Mouse (Mus musculus): ENCODE results near the gene Klhdc3. TPM values are rescaled to one million over a fixed set of nuclear protein-coding genes. Genes with fewer than 3 reads are reported as not detected.

The Klhdc3 gene
- polyA plus RNA-seq, 1 experiment = 99.3 TPM

GRCm38 (mm10) chr17:46685913-46686312 is 5.2 kb upstream of the Klhdc3 start:
- H3K27ac ChIP-seq (ENCODE audit: insufficient read depth, low read depth, low read length) = no peak overlapping the region

GRCm38 (mm10) chr17:46682654-46683389 is 2.1 kb upstream of the Klhdc3 start:
- H3K27ac ChIP-seq (ENCODE audit: insufficient read depth, low read depth, low read length) = no peak overlapping the region
- WGBS = 73% methylated on average over 16 of the region's 16 CpGs
- H3K4me3 ChIP-seq (ENCODE audit: low read depth, low read length) = no peak overlapping the region
- no peak for TF ChIP-seq CTCF (IDR thresholded peaks at IDR 0.05; ENCODE audit: extremely low read depth, insufficient read length, insufficient replicate concordance, low read depth, low read length)
- no peak for TF ChIP-seq POLR2A (IDR thresholded peaks at IDR 0.05; ENCODE audit: low read depth, low read length)
- H3K36me3 ChIP-seq (ENCODE audit: control insufficient read depth, insufficient read depth, low read length) = peaks cover 46% of the 10 kb centered on the region
- peaks cover 13% of the 10 kb centered on the region for H3K4me1 ChIP-seq (ENCODE audit: control insufficient read depth, insufficient read depth, insufficient read length, low read length)
- no peaks in the 10 kb centered on the region for H3K27me3 ChIP-seq (ENCODE audit: control insufficient read depth, insufficient read depth, low read length)

More at GRCm38 (mm10) chr17:46685913-46686312, 5.2 kb upstream of the Klhdc3 start:
- H3K27me3 ChIP-seq (ENCODE audit: control insufficient read depth, insufficient read depth, low read length) = no peaks in the 10 kb centered on the region
- TF ChIP-seq POLR2A (IDR thresholded peaks at IDR 0.05; ENCODE audit: low read depth, low read length) (no peak), CTCF (IDR thresholded peaks at IDR 0.05; ENCODE audit: extremely low read depth, insufficient read length, insufficient replicate concordance, low read depth, low read length) (no peak)
- H3K4me3 ChIP-seq (ENCODE audit: low read depth, low read length) = no peak overlapping the region
- WGBS = 85% methylated on average over 6 of the region's 6 CpGs
- peaks cover 5% of the 10 kb centered on the region; the same call in 1 of the 2 replicates for H3K4me1 ChIP-seq (ENCODE audit: control insufficient read depth, insufficient read depth, insufficient read length, low read length)
- peaks cover 53% of the 10 kb centered on the region for H3K36me3 ChIP-seq (ENCODE audit: control insufficient read depth, insufficient read depth, low read length)

- 28% methylated on average over 12 of the region's 12 CpGs for WGBS
- peak overlapping the region; percentile 7; the same call in 1 of the 2 replicates for H3K27ac ChIP-seq (ENCODE audit: insufficient read depth, low read depth, low read length)
Observed at GRCm38 (mm10) chr17:46681466-46682118, 878 bp upstream of the Klhdc3 start.

GRCm38 (mm10) chr17:46679843-46680759 is 613 bp downstream of the Klhdc3 start:
- TF ChIP-seq POLR2A (IDR thresholded peaks at IDR 0.05; ENCODE audit: low read depth, low read length) = no peak
- TF ChIP-seq CTCF (IDR thresholded peaks at IDR 0.05; ENCODE audit: extremely low read depth, insufficient read length, insufficient replicate concordance, low read depth, low read length) = peak; percentile 7; the same call in 1 of the 2 replicates

More at GRCm38 (mm10) chr17:46681466-46682118, 878 bp upstream of the Klhdc3 start:
- H3K4me1 ChIP-seq (ENCODE audit: control insufficient read depth, insufficient read depth, insufficient read length, low read length) = peaks cover 13% of the 10 kb centered on the region
- no peaks in the 10 kb centered on the region for H3K27me3 ChIP-seq (ENCODE audit: control insufficient read depth, insufficient read depth, low read length)
- H3K36me3 ChIP-seq (ENCODE audit: control insufficient read depth, insufficient read depth, low read length) = peaks cover 46% of the 10 kb centered on the region
- TF ChIP-seq CTCF (IDR thresholded peaks at IDR 0.05; ENCODE audit: extremely low read depth, insufficient read length, insufficient replicate concordance, low read depth, low read length) (no peak), POLR2A (IDR thresholded peaks at IDR 0.05; ENCODE audit: low read depth, low read length) (no peak)
- peak overlapping the region; percentile 78 for H3K4me3 ChIP-seq (ENCODE audit: low read depth, low read length)

GRCm38 (mm10) chr17:46678911-46679310 is 1.8 kb downstream of the Klhdc3 start:
- Histone ChIP-seq H3K27me3 (ENCODE audit: control insufficient read depth, insufficient read depth, low read length) (no peaks in the 10 kb centered on the region), H3K27ac (ENCODE audit: insufficient read depth, low read depth, low read length) (no peak overlapping the region), H3K4me1 (ENCODE audit: control insufficient read depth, insufficient read depth, insufficient read length, low read length) (peaks cover 18% of the 10 kb centered on the region), H3K36me3 (ENCODE audit: control insufficient read depth, insufficient read depth, low read length) (peaks cover 31% of the 10 kb centered on the region), H3K4me3 (ENCODE audit: low read depth, low read length) (no peak overlapping the region)
- no peak for TF ChIP-seq CTCF (IDR thresholded peaks at IDR 0.05; ENCODE audit: extremely low read depth, insufficient read length, insufficient replicate concordance, low read depth, low read length)
- TF ChIP-seq POLR2A (IDR thresholded peaks at IDR 0.05; ENCODE audit: low read depth, low read length) = no peak
- WGBS = 65% methylated on average over 9 of the region's 9 CpGs

More at GRCm38 (mm10) chr17:46679843-46680759, 613 bp downstream of the Klhdc3 start:
- Histone ChIP-seq H3K27me3 (ENCODE audit: control insufficient read depth, insufficient read depth, low read length) (no peaks in the 10 kb centered on the region), H3K4me1 (ENCODE audit: control insufficient read depth, insufficient read depth, insufficient read length, low read length) (peaks cover 13% of the 10 kb centered on the region), H3K27ac (ENCODE audit: insufficient read depth, low read depth, low read length) (peak overlapping the region; percentile 74), H3K4me3 (ENCODE audit: low read depth, low read length) (peak overlapping the region; percentile 97), H3K36me3 (ENCODE audit: control insufficient read depth, insufficient read depth, low read length) (peaks cover 39% of the 10 kb centered on the region)
- WGBS = 1% methylated on average over 34 of the region's 34 CpGs

- peak within 1 kb of the TSS; percentile 18 for H3K4me3 ChIP-seq (ENCODE audit: low read depth, low read length)
- peaks cover 18% of the 10 kb centered on the region for H3K4me1 ChIP-seq (ENCODE audit: control insufficient read depth, insufficient read depth, insufficient read length, low read length)
- peaks cover 26% of the 10 kb centered on the region for H3K36me3 ChIP-seq (ENCODE audit: control insufficient read depth, insufficient read depth, low read length)
- H3K27ac ChIP-seq (ENCODE audit: insufficient read depth, low read depth, low read length) = no peak within 1 kb of the TSS
- no peaks in the 10 kb centered on the region for H3K27me3 ChIP-seq (ENCODE audit: control insufficient read depth, insufficient read depth, low read length)
- 84% methylated on average over 9 of the region's 9 CpGs for WGBS
- TF ChIP-seq CTCF (IDR thresholded peaks at IDR 0.05; ENCODE audit: extremely low read depth, insufficient read length, insufficient replicate concordance, low read depth, low read length) = no peak
- no peak for TF ChIP-seq POLR2A (IDR thresholded peaks at IDR 0.05; ENCODE audit: low read depth, low read length)
Observed at GRCm38 (mm10) chr17:46678416-46678815, 2.3 kb downstream of the Klhdc3 start, which contains the start of gene Mea1. Gene Mea1 (plus strand): TSS chr17:46678793.
